Mouse (Mus musculus) right cerebral cortex, postnatal 4 days (tissue): Measurements from ENCODE around the gene Ninj1.
A peak's percentile ranks its signal among the peaks of the same experiment; 100 is the strongest.

Experiments used
- DNase-seq: peaks from one replicate; pipeline ENCODE4 v3.0.0-alpha.2; 2022

Gene Ninj1

DNA sequence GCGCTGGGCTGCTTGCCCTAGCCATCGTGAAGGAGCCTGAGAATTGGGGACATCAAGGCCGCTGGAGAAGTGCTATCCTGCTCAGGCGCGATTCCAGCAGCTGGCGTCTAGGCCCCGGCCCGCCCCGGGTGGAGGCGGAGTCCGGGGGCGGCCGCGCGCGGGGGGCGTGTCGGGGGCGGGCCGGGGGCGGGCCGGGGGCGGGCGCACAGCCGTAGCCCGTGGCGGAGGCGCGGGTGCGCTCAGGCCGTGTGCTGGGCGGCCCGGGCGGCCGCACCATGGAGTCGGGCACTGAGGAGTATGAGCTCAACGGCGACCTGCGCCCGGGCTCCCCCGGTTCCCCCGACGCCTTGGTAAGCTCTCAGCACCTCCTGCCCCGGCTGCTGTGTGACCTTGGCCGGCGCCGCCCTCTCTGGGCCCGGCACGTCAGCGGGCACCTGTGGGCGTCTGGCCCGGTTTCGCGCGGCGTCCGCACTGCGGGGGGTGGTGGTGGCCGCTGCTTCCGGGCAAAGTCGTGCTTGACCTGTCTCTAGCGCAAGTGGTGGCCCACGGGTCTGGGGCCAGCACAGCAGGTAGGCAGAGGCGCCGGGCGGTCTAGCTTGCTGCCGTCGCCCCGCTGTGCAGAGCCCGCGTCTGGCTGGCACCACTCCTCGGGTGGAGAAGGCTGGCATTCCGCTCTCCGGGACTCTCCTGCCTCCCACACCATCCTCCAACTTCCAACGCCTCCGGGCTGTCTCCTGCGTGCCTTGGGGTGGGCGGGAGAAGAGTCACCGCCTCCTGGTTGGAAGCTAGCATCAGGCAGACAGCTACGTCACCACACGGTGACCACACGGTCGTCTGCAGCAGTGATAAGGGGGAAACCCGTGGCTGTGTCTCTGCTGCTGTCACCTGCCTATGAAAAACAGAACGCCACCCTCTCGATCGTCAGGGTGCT, at the start of gene Ninj1:
Ninj1 (plus strand) TSS at position 198 of the 931 bp plus-strand sequence.
- peak; percentile 83 for DNase-seq

DNA sequence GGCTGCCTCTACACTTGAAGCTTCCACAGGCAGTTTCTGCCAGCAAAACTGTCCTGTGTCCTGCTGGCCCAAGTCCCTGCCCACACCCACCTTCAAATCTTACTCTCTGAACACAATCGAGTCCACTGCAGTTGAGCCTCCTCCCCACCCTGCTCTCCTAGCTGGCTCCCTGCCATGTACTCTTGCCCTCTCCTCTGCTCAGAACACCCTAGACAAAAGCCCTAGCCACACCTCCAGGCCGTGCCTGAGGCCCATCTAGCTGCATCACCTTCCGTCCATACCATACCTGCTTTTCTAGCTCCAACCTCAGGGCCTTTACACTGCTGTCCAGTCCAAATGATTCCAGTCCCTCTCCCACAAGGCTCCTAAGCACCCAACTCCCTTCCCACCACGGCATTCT, 46.7 kb upstream of the Ninj1 start:
- no peak for DNase-seq

DNA sequence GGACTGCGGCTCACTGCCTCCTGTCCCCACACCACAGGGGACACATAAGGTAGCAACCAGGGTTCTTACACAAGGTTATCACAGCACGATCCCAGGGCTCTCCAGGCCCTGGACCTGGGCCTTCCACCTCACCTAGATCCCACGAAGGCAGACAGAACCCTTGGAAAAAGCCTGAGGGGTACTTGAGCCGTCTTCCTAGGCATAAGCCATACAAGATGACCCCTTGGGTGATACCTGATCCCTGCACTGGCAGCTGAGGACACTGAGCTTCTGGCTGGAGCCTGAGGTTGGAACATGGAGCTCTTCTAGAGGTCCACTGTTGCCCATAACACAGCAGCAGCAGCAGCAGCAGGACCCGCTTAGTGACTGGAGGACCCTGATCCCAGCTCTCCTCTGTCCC, 44.9 kb upstream of the Ninj1 start:
- no peak for DNase-seq

DNA sequence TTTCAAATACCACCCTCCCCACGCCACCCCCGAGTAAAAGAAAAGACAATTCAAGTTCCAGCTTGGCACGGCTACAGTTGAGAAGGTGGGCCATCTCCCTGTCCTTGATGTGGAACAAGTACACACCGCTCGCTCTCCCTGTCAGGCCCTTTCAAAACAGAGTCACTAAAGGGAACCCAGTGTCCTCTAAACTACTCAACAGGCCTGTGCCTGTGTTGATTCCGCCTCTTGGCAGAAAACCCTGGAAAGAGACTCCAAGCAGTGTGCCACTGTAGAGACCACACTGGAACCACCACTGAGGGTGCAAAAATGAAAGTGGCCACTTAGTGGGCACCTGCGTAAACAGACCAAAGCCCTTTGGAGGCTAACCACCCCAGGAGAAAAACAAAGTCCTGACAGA, 44.0 kb upstream of the Ninj1 start:
- no peak for DNase-seq

DNA sequence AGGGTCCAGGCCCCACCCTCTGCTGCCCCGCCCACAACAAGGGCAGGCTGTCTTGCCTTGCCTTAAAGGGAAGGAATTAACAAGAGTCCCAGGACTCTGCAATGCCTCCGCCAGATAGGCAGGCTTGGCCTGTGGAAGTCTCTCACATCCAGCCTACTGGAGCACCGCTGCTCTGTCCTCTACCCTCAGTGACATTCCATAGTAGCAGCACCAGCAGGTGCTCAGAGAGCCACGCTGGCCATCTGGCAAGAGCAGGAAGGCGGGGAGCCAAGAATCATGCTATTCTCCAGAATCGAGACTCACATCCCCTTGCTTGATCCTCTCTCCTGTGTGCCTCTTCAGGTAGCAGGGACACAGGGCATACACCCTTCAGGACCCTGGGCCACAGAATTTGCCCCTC, 42.8 kb upstream of the Ninj1 start:
- no peak for DNase-seq

DNA sequence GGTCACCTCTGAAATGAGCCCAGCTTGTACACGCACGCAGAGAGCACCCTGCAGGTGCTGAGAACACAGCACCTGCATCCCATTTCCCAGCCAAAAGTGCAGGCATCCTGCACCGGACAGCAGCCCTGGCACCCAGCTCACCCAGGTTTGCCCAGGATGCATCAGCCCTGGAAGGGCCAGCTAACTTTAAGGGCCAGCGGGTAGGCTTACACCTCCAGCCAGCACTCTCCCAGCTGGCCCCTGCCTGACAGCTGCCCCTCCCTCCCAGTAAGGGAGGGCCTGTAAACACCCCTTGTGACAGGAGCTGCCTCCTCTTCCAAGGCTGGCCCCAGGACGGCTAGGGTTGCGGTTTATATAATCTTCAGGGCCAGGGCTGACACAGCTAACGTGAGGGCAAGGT, 41.9 kb upstream of the Ninj1 start:
- DNase-seq, result no peak

DNA sequence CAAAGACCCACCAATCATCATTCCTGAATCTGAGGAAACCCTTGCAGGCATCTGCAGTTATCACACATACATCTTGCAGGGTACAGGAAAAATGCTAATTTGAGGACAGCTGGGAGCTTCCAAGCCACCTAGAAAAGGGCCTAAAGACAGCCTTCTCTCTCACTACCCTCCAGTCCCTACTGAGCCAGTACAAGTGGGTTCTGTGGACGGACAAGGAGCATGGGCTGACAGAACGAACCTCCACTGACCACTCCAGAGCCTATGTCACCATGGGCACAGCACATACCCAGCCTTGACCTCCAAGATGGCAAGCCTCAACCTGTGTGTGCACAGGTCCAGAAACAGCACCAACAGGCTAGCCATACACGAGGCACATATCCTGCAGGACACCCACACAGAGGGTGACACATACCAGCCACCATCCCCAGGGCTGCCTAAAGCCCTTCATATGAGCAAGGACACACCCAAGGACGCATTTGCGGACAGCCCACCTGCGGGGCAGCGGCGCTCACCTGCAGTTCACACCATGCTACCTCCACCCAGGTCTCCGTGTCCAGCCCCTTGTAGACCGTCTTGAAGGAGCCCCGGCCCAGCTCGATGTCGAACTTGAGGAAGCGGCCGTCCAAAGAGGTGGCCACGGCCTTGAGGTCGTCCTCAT, 41.1 kb upstream of the Ninj1 start:
- no peak for DNase-seq

DNA sequence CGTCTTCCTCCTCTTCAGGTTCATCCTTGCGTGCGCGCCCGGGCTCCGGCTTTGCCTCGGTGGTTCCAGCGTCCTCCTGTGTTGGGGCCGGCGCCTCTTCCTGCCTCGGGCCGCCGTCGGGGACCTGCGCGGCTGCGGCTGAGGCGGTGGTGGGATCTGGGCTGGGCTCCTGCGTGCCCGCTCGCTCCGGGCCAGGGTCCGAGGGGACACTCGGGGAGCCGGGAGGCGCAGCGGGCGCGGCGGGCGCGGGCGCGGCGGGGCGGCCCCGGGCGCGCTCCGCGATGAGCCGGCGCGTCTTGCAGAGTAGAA, 40.6 kb upstream of the Ninj1 start:
- DNase-seq, result peak; percentile 50

DNA sequence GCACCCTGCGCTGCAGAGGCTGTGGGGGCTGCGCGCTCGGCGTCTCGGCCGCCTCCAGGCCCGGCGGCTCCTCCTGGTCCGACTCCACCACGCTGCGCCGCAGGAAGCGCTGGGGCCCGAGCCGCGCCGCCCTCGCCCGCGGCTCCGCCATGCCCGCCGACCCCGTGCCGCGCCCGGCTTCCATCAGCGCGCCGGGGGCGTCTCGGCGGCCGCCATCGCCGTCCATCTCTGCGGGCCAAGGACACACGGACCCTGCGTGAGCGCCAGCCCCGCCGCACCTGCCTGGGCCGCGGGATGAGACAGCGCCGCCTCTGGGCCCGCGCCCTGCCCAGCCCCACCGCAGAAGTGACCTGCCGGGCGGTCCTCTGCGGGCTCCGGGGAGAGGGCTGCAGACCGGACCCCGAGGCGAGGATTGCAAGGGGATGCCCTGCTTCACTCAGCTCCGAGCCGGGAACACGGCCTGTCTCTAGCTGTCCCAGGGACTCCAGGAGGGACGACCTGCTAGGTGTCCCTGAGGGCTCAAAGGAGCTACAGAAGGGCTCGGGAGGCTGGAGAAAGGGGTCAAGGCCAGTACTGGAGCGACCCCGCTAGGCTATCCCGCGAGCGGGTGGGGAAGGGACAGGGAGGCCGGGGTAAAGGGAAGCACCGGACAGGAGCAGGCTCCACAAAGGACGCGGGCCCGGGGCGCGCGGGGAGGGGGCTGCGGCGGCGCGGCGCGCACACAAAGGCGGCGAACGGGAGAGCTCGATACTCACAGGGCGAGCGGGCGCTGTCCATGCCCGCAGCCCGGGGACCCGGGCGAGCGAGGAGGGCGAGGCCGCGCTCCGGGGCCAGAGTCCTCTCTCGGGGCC, 40.1 kb upstream of the Ninj1 start:
- peak; percentile 71 for DNase-seq

DNA sequence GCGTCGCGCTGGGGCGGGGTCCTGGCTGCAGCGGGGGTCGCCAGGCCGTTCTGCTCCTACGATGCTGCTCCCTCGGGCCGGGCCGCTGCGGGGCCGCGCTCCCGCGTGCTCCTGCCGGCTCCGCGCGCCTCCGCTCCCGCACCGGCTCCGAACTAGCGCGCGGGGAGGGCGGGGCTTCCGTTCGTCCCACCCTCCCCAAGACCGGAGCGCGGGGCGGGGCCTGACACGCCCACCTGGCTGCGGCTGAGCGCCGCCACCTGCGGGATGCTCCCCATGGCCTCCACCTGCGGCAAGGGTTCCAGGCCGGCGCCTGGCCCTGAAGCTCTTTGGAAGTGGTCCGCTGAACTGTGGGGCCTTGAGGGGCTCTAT, 39.4 kb upstream of the Ninj1 start, which contains the start of gene Wnk2:
Wnk2 (minus strand) TSS at position 157 of the 369 bp plus-strand sequence.
- DNase-seq, result peak; percentile 79

DNA sequence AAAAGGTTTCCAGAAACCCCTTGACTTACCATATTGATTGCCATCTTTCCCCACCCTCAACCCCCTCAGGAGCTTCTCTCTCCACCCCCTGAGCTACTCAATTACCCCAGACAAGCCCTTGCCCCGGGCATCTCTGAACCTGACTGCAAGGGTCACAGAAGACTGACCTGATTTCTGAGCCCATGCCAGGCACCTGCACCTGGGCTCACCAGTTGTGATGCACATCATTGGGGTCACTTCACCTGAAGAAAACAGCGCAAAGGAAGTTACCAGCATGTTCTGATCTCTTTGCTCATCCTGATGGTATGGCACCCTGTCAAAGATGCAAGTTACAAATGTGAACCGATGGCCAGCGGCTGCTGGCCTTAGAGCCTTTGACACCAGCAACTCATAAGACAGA, 38.6 kb upstream of the Ninj1 start:
- no peak for DNase-seq

DNA sequence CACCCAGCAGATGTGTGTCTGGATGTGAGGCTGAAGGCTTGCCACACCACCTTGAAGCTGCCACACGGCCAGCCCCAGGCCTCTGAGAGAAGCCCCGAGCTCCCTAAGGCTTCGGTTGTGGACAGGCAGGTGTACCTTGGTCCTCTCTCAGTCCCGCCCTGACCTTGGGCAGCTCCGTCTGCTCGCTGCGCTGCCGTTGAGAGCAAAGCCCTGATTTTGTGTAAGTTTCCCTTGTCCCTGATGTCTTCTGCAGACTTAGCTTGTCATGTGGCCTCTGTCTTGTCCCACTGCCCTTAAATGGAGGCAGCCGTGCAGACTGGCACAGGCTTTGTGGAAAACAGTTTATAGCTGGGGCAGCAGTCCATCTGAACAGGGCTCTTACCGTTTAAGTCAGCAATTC, 33.3 kb upstream of the Ninj1 start:
- DNase-seq, result no peak

DNA sequence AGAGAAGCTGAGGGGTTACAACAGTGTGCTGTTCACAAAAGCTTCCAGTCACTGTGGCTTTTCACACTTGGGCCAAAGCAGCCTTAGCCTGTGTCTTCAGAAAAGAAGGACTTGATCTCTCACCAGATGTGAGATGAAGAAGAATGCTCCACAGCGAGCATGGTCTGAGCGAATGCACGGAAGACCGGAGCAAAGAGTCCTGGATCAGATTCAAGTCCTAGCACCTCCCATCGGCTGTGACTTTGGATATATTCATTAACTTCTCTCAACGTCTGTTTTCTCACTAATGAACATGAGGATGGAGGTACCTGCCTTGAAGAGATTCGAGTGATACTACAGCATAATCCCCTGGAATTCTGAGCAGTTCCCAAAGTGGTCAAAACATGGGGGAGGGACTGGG, 32.7 kb upstream of the Ninj1 start:
- DNase-seq, result no peak

DNA sequence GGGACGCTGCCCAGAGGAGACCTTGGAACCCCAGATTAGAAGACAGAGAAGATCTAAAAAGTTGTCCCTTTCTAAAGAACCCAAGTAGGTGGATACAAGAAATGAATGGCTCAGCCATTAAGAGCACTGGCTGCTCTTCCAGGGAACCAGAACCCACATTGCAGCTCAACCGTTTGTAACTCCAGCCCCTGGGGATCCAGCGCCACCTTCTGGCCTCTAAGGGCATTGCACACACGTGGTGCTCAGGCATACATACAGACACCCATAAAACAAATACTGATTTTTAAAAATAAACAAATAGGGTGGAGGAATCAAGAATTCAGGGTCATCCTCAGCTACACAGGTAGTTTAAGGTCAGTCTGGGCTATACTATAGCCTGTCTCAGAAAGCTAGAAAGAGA, 30.6 kb upstream of the Ninj1 start:
- DNase-seq, result no peak

DNA sequence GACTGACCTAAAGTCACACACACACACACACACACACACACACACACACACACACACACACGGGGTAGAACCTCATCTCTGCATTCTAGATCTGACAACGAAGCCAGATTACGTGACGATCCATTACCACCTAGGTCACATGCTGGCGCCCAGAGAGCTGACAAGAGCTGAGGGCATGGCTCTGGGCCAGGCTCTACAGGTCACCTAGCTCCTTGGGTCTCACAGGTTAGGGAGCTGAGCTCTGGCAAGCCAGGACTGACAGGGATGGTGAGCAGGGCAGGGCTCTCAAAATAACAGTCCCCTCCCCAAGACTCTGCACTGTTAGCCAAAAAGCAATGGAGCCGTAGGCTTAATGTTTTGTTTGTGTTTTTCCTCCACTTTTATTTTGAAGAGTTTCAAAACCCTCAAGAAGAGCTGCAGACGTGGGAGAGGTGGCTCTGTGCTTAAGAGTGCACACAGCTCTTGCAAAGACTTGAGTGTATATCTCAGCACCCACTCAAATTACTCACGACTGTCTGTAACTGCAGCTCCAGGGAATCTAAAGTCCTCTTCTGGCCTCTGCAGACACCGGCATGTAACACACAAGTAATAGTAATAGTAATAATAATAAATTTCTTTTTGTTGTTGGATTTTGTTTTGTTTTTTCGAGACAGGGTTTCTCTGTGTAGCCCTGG, 29.1 kb upstream of the Ninj1 start:
- DNase-seq, result no peak

DNA sequence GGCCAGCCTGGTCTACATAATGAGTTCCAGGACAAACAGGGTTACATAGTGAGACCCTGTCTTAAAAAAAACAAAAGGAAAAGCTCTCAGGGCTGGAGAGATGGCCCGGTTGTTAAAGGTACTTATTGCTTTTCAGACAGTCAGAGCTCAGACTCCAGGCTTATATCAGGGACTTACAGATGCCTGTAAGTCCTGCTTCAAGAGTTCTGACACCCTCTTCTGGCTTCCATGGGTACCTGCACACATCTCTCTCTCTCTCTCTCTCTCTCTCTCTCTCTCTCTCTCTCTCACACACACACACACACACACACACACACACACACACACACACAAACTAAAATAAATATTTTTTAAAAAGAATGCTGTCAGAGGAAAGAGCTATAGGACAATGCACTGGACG, 26.0 kb upstream of the Ninj1 start:
- DNase-seq, result no peak

DNA sequence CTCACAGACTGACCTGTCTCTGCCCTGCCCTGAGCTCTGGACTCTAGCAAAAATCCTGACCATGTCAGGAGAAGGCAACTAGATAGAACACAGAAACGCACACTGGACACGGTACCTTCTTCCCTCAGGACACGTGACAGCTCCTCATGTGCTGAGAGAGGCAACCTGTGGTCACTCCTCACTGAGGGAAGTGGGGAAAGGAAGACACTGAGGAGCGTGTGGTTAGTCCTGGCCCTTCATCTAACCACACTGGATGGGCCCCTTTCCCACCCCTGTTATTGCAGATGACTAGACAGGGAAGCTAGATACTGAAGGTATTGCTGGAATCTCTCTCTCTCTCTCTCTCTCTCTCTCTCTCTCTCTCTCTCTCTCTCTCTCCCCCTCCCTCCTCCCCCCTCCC, 24.6 kb upstream of the Ninj1 start:
- DNase-seq, result no peak

DNA sequence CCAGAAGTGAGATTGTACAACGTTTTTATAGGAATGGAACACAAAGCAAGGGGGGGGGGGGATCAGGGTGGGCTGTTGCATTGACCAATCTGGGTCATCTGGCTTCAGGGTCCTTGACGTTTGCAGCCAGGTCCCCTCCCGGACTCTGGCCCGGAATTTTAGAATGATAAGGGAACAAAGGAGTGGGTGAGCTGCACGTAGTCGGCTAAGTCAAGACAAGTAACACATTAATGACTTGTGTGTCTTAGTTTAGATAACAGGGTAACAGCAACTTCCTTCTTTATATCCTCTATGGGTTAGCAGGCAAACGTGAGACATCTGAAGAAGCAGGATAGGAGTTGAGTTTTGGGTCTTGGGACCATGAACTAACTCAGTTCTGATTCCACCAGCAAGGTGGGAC, 23.6 kb upstream of the Ninj1 start:
- DNase-seq, result no peak

DNA sequence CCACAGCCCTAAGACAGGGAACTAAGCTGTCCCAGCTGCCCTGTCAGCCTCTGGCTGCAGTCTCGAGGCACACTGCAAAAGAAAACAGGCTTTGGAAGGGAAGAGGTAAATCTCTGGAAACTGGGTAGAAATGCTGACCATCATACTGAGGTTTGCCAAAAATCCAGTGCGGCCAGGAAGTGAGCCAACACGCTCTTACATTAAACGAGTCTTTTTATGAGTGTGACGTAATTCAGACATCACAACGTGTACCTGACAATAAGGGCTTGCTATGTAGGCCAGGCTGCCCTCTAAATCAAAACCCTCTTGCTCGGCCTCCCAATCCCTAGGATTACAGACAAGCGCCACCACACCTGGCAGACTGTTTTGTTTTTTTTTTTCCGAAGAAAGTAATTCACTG, 20.2 kb upstream of the Ninj1 start:
- DNase-seq, result no peak

DNA sequence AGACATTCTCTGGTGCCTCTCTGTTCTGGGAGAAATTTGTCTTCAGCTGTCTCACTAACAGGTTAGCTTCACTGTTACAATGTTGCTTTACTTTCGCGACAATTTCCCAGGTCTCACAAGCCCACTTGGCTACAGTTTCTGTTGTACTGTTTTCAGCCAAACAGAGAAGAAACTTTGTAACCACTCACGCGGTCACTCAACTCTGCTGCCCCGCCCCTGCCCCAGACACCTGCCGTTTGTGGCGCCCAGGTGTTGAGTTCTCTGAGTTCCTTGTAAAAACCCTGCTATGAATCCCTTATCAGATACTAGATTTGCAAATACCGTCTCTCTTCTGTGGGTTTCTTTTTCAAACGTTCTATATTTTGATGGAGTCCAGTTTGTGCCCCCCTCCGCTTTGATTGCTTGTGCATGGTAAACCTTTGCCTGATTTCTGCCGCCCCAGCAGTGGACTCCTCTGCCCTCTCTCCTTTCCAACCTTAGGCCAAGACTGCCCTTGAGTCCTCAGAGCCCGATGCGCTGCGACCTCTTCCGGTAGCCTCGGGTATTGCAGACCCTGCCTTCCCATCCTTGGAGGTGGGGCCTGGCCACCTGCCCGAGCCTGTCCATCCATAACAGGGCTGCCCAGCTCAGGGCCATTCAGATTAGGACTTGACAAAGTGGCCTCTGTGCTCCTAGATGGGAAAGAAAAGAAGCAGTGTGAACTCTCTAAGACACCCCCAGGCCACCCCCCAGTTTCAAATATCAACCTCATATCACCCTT, 17.7 kb upstream of the Ninj1 start:
- DNase-seq, result peak; percentile 90

DNA sequence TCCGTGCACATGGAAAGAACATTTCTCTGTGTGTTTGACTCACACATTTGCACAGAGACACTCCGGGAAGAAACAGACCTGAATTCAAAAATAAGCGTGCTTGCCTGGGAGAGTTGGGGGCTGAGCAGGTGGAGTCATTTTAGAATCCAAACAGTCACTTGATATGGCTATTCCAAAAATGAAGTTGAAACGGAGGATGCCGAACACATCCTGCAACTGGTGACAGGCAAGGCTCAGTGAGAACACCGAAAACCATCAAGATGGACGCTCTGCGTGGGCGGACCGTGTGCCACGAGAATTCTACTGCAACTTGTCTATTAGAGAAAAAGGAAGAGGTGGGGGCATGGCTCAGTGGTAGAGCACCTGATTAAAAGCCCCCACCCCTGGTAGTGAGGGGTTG, 16.7 kb upstream of the Ninj1 start:
- DNase-seq, result no peak

DNA sequence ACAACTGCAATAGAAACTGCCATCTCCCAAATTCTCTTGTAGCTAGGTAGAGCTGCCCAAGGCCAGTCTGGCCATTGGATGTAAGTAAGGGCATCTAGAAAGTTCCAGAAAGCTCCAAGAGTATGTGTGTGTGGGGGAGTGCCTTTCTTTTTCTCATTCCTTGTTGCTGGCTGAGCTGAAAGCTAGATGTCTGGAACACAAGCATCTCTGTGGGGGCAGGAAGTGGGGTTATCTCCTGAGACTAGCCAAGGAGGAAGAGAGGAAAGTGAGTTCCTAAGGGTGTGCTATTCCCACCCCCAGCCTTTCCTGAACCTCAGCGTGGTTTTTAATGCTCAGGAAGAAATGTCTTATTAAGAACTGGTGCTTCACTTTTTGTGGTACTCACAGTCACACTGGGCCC, 15.6 kb upstream of the Ninj1 start:
- DNase-seq, result no peak
